Mouse (Mus musculus): Measurements from ENCODE around the gene Vmn2r39.
"Not testable (repeated sequence)": the region's sequence is repeated elsewhere in the genome, so short reads cannot be mapped to it uniquely, and the experiment has no call there.

Vmn2r39 gene

GRCm38 (mm10) chr7:9030698-9031097 is at the start of gene Vmn2r39:
Vmn2r39 (minus strand) TSS chr7:9030798.
- DNase-seq: not testable (repeated sequence)

- DNase-seq: not testable (repeated sequence)
Measured at GRCm38 (mm10) chr7:9065353-9065752, 34.8 kb upstream of the Vmn2r39 start.
